16 mouse cellular contexts compared by ENCODE assay signal in genomic region chr2:144479421-144479820, GRCm38 (mm10). TPM values are rescaled to one million over a fixed set of nuclear protein-coding genes. Genes with fewer than 3 reads are reported as not detected.
A peak's percentile ranks its signal among the peaks of the same experiment; 100 is the strongest.
DNase-seq lines count a peak whose midpoint lies in the region; ATAC-seq lines count a peak whose summit lies in the region.
"Had no signal": no experiment of that assay in that cellular context is flagged by ENCODE, and none has a peak within 500 bp of the region (broad histone marks: within the 10 kb centered on the region; RNA-seq: fewer than 3 reads in every experiment).

No protein-coding gene starts in this region.

- peak; percentile 97 for DNase-seq in heart, adult 11 months
- peak; percentile 45 to 46 for DNase-seq in layer of hippocampus, adult 8-10 months (ENCODE audit: low spot score in 2 of 2)
- DNase-seq in layer of hippocampus, adult 9-10 months (ENCODE audit: low spot score), result no peak
- DNase-seq in heart, adult 9 months (ENCODE audit: low spot score in 2 of 2), result peak; percentile 50 to 55
- DNase-seq in left cerebral cortex, postnatal 25 days (ENCODE audit: low spot score in 2 of 2), result peak; percentile 39 to 90
- DNase-seq in thymus, postnatal 14 days, result no peak
- no peak for DNase-seq in c-Kit-positive CD71-positive TER-119-positive erythroid progenitor cells, embryonic 14.5 days (ENCODE audit: low spot score)
- DNase-seq: B cell, adult 2 months; cerebellum, adult 8-10 months; embryo, embryonic 11 days; kidney, adult 11 months; layer of hippocampus, postnatal 36 days had no signal

- H3K4me2 ChIP-seq in heart, embryonic 12.5 days, result no peak overlapping the region
- H3K4me2 ChIP-seq: hindbrain, embryonic 12.5 days had no signal

- no peak overlapping the region for H3K9ac ChIP-seq in heart, embryonic 12.5 days
- H3K9ac ChIP-seq: hindbrain, embryonic 12.5 days had no signal

- H3K27ac ChIP-seq in heart, embryonic 12.5 days (ENCODE audit: poor library complexity, severe bottlenecking), result no peak overlapping the region
- H3K27ac ChIP-seq: hindbrain, embryonic 12.5 days had no signal

- intact Hi-C loops in left cerebral cortex, postnatal 25 days (cut with DNase I), result no loop called here

- no peaks in the 10 kb centered on the region for H3K27me3 ChIP-seq in heart, embryonic 12.5 days (replicated peaks)
- H3K27me3 ChIP-seq: hindbrain, embryonic 12.5 days had no signal

- no peak for ATAC-seq in heart, embryonic 12.5 days (ENCODE audit: insufficient number of reproducible peaks, low FRiP score)
- ATAC-seq: forebrain, embryonic 16.5 days had no signal

- no peak overlapping the region for H3K4me3 ChIP-seq in heart, embryonic 12.5 days
- H3K4me3 ChIP-seq: erythroblast, embryonic 14.5 days; hindbrain, embryonic 12.5 days had no signal

- H3K4me1 ChIP-seq in heart, embryonic 12.5 days (replicated peaks), result no peaks in the 10 kb centered on the region
- H3K4me1 ChIP-seq: hindbrain, embryonic 12.5 days had no signal

- no peaks in the 10 kb centered on the region for H3K36me3 ChIP-seq in heart, embryonic 12.5 days

- H3K9me3 ChIP-seq in heart, embryonic 12.5 days (replicated peaks), result no peaks in the 10 kb centered on the region
- H3K9me3 ChIP-seq: hindbrain, embryonic 12.5 days had no signal

- WGBS in heart, embryonic 12.5 days, result 65% methylated on average over 2 of the region's 2 CpGs

RNA-seq across cellular contexts. Expression of gene Dzank1, which starts 47.8 kb away (rescaled TPM):
- 0.88 and 1.3 TPM in 2 replicates for polyA plus RNA-seq in heart, embryonic 12.5 days (2016; fragmentation: Nextera tagmentation; extraction: Ambion mirVana)
- 100 to 1,000 TPM; 137 to 161 (median 153) TPM for total RNA-seq in layer of hippocampus, adult 8-10 months (2022)
- total RNA-seq in left cerebral cortex, postnatal 25 days (2021), result 100 to 1,000 TPM; 154 to 164 TPM
- polyA plus RNA-seq: erythroblast, embryonic 14.5 days had no signal

RNA-seq across cellular contexts. Expression of gene Polr3f, which starts 48.1 kb away (rescaled TPM):
- polyA plus RNA-seq in heart, embryonic 12.5 days (2016; fragmentation: Nextera tagmentation; extraction: Ambion mirVana), result 19.6 and 20.1 TPM in 2 replicates
- 10 to 100 TPM; 26.1 to 30.2 (median 28.0) TPM for total RNA-seq in layer of hippocampus, adult 8-10 months (2022)
- total RNA-seq in left cerebral cortex, postnatal 25 days (2021), result 10 to 100 TPM; 23.9 to 26.5 TPM

Comparison
In these comparisons a context has a peak if more than half of its experiments do, and no peak if none do; other contexts are left out.
1. DNase-seq: peak in heart, adult 11 months (single experiment), layer of hippocampus, adult 8-10 months (2 of 2), heart, adult 9 months (2 of 2) and left cerebral cortex, postnatal 25 days (2 of 2); none in layer of hippocampus, adult 9-10 months (single experiment), thymus, postnatal 14 days (single experiment) and c-Kit-positive CD71-positive TER-119-positive erythroid progenitor cells, embryonic 14.5 days (single experiment).